Mouse (Mus musculus) neutrophil, adult 5-6 weeks (primary cell): Measurements from ENCODE around the gene Bzw1. TPM values are rescaled to one million over a fixed set of nuclear protein-coding genes. Genes with fewer than 3 reads are reported as not detected.
"Not testable (repeated sequence)": the region's sequence is repeated elsewhere in the genome, so short reads cannot be mapped to it uniquely, and the experiment has no call there.

Experiments
- ATAC-seq: fragments of 151-379, 151-347 bp; 2 replicates; pipeline ENCODE4 v1.8.0; 2017; ENCODE audit warnings: mild to moderate bottlenecking, moderate TSS enrichment; ENCODE audit not compliant: insufficient number of reproducible peaks, poor library complexity, low FRiP score, severe bottlenecking; ENCODE audit errors: extremely low read depth
- total RNA-seq: library from RNA; stranded (forward); fragments of 200-1000 nt; gene quantifications from 2 replicates; pipeline ENCODE4 v1.2.3, GENCODE M21; 2017

The Bzw1 gene
- total RNA-seq, result 102 and 104 TPM in 2 replicates

DNA sequence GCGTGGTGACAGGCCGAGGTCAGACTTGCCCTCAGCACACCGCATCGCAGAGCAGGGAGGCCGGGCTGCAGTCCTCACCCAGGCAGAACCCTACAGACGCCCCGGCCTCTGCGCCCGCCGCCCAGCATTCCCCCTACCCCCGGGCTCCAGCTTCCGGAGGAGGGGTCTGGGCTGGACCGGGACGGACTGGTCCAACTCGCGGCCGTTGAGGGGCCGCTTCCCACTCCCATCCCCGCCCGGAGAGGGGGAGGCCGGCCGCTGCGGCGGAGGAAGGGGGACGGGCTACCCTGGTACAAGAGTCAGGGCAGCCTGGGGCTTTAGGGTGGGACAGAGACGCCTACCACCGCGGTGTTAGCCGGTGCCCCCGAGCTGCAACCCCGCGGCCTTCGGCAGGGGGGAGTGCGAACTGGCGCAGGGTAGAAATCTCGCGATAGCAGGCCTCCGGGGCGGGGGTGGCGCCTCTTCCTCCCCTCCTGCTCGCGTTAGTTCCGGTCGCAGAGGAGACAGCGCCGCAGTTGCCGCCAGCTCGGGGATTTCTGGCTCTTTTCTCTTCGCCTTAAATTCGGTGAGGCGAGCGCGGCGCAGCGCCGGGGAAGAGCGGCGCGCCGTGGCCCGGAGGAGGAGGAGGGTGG, at the start of gene Bzw1:
TSS of gene Bzw1 (plus strand) at position 247 of the 632 bp plus-strand sequence.
- ATAC-seq, result peak; percentile 90

DNA sequence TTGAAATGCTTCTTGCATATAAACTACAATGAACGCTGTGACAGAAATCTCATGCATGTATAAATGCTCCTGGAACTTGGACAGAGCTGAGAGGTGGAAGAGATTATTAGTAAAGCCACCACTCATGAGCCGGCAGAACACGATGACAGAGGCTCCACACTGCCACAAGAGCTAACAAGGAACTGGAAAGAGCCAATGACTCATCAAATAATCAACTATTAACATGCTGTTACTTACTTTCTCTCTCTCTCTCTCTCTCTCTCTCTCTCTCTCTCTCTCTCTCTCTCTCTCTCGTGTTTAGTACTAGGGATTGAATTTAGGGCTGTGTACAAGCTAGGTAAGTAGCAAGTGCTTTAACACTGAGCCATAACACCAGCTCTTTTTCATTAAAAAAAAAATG, 48.8 kb upstream of the Bzw1 start:
- no peak for ATAC-seq

GRCm38 (mm10) chr1:58344570-58344969, 48.1 kb upstream of the Bzw1 start:
- ATAC-seq, result no peak

DNA sequence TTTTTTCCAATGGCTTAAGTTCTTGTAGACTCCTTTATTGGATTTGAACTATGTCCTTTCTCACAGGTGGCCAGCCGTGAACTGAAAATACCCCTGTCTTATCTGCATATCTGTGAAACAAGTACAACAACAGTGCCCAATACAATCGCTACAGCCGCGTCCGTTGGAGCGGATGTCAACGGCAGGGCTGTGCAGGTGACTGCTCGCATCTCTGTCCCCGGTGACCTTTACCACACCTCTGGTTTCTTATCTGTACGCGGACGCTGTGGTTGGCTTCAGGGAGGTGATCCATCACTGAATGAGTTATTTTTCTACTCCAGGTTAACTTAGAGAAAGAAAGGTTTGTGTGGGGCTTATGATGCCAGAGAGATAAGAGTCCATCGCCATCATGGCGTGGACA, 46.5 kb upstream of the Bzw1 start:
- no peak for ATAC-seq

DNA sequence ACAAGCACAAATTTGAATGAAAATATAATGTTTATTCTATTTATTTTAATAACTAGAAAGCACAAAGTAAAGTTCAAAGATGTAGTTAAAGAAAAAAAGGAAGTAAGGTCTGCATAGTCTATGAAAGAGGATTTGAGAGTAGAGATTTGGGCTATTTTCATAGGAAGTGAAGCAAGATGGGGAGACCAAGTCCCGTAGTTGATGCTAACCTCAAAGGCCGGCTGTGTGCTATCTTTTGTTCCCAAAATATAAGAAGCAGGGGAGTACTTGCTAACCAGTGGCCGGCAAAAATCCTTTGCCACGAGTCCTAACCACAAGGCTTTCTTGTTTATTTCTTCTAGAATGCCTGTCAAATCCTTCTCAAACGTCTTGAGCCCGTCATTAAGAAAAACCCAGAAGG, 44.0 kb upstream of the Bzw1 start:
- ATAC-seq, result no peak

DNA sequence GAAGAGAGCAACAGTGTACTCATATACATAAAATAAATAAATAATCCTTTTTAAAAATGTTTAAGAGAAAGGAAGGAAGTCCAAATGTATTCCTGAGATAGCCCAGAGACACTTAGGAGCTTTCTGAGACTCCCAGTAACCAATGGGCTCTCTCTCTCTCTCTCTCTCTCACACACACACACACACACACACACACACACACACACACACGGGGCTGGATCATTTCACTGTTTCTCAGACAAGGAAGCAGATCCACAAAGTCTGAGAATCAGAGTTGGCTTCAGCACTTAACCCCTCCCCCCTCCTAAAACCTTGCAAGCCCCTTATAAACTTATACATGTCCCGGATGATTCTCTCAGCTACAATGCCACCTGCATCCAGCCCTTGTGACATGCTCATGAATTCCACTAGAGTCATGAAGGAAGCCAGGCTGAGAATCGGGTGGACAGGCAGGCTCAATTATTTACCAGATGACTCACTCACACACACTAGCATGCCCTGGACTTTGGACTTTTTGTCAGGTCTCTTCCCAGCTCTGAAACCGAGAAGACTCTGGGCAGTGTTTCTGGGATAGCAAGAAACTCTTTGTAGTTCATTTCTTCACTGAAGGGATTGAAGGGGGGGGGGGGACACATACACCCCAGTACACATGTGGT, 39.3 kb upstream of the Bzw1 start:
- no peak for ATAC-seq

GRCm38 (mm10) chr1:58358958-58359901, 33.5 kb upstream of the Bzw1 start:
- no peak for ATAC-seq

GRCm38 (mm10) chr1:58362296-58362695, 30.4 kb upstream of the Bzw1 start:
- no peak for ATAC-seq

GRCm38 (mm10) chr1:58364551-58364950, 28.1 kb upstream of the Bzw1 start:
- ATAC-seq, result no peak

GRCm38 (mm10) chr1:58365829-58366228, 26.9 kb upstream of the Bzw1 start:
- no peak for ATAC-seq

GRCm38 (mm10) chr1:58366737-58367471, 25.8 kb upstream of the Bzw1 start:
- ATAC-seq, result no peak

DNA sequence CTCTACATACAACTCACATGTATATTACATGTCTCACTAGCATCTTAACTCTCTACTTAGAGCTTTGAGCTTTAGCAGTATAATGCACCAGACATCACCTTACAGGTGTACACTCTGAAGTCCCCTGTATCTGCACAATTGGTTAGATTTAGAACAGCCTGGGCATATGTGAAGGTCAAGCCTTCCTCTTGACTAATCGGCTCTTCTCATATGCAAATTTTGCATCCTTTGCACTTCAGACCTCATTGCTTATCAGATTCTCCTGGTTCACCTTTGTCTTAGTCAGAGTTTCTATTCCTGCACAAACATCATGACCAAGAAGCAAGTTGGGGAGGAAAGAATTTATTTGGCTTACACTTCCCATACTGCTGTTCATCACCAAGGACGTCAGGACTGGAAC, 23.0 kb upstream of the Bzw1 start:
- no peak for ATAC-seq

GRCm38 (mm10) chr1:58374266-58374665, 18.4 kb upstream of the Bzw1 start:
- not testable (repeated sequence) for ATAC-seq

- ATAC-seq, result no peak
These were observed 17.0 kb upstream of the Bzw1 start for GRCm38 (mm10) chr1:58375574-58376147.

- ATAC-seq, result no peak
These were observed 10.0 kb upstream of the Bzw1 start for GRCm38 (mm10) chr1:58382586-58383281.

GRCm38 (mm10) chr1:58391421-58392267, 1.1 kb upstream of the Bzw1 start:
- ATAC-seq, result no peak

DNA sequence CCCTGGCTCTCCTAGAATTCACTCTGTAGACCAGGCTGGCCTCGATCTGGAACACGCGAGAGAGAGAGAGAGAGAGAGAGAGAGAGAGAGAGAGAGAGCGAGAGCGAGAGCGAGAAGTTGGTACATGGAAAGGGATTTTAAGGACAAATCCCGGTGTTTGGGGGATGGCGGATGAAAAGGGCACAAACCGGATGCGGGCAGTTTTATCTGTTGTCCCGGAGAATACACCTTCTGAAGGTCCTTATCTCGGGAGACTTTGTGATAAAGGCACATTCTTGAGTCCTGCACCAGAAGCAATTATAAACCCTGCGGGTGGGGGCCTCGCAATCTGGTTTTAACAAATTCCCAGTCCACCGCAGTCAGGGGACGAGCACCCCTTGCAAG, 438 bp upstream of the Bzw1 start:
- no peak for ATAC-seq
